Comparison of ENCODE assay signal across 8 mouse cellular contexts in the genomic region with DNA sequence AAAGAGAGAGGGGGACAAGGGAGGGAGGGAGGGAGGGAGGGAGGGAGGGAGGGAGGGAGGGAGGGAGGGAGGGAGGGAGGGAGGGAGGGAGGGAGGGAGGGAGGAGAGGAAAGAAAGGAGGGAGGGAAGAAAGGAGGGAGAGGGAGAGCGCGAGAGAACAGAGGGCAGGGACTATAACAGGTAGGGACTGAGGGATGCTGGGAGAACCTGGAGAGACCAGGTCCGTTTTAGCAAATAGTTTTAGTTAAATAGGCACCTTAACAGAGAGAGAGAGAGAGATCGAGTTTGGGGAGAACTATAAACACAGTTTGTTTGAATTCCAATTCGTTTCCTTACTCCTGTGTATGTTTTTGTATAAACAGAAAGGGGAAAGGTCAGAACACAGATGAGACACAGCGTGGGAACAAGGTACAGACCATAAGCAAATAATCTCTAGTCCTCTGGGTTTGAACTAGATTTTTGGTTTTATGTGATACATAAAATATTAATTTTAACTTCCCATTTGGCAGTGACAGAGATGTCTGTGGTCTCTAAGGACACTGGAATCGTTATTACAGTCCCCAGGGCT. TPM values are rescaled to one million over a fixed set of nuclear protein-coding genes. Genes with fewer than 3 reads are reported as not detected.
DNase-seq lines count a peak whose midpoint lies in the region; ATAC-seq and TF ChIP-seq lines count a peak whose summit lies in the region.

No protein-coding gene starts in this region.

- H3K4me1 ChIP-seq in heart, embryonic 10.5 days, result peaks cover 14% of the 10 kb centered on the region
- peaks cover 15% of the 10 kb centered on the region for H3K4me1 ChIP-seq in megakaryocyte, embryonic 14.5 days
- peaks cover 5% of the 10 kb centered on the region; the same call in 1 of the 2 replicates for H3K4me1 ChIP-seq in limb, embryonic 13.5 days
- H3K4me1 ChIP-seq in stomach, postnatal 0 days (replicated peaks; ENCODE audit: control insufficient read depth, insufficient read depth), result 0 out of 2 replicates have a peak, but pooled peaks cover 2% of the 10 kb centered on the region

- no peaks in the 10 kb centered on the region for H3K9me3 ChIP-seq in heart, embryonic 10.5 days
- H3K9me3 ChIP-seq in megakaryocyte, embryonic 14.5 days, result 0 out of 2 replicates have a peak, but pooled peaks cover 2% of the 10 kb centered on the region
- no peaks in the 10 kb centered on the region for H3K9me3 ChIP-seq in limb, embryonic 13.5 days
- H3K9me3 ChIP-seq in stomach, postnatal 0 days (ENCODE audit: control insufficient read depth, low read length), result no peaks in the 10 kb centered on the region

- H3K27ac ChIP-seq in heart, embryonic 10.5 days, result peak overlapping the region; percentile 79
- no peak overlapping the region for H3K27ac ChIP-seq in limb, embryonic 13.5 days
- H3K27ac ChIP-seq in stomach, postnatal 0 days (replicated peaks), result no peak overlapping the region

- H3K4me2 ChIP-seq in limb, embryonic 13.5 days (replicated peaks), result peak overlapping the region; percentile 54
- peak overlapping the region; percentile 42; the same call in 1 of the 2 replicates for H3K4me2 ChIP-seq in stomach, postnatal 0 days (replicated peaks; ENCODE audit: low read depth)

- no peak overlapping the region for H3K9ac ChIP-seq in limb, embryonic 13.5 days
- H3K9ac ChIP-seq in stomach, postnatal 0 days (ENCODE audit: low read length), result no peak overlapping the region

- no peaks in the 10 kb centered on the region for H3K27me3 ChIP-seq in heart, embryonic 10.5 days (ENCODE audit: insufficient read depth, poor library complexity, severe bottlenecking)
- peaks cover 31% of the 10 kb centered on the region for H3K27me3 ChIP-seq in megakaryocyte, embryonic 14.5 days (replicated peaks)
- no peaks in the 10 kb centered on the region for H3K27me3 ChIP-seq in limb, embryonic 13.5 days
- no peaks in the 10 kb centered on the region for H3K27me3 ChIP-seq in stomach, postnatal 0 days (ENCODE audit: control insufficient read depth, insufficient read depth, low read length)

- ATAC-seq in megakaryocyte, adult 5-6 weeks (ENCODE audit: poor library complexity, severe bottlenecking), result no peak
- no peak for ATAC-seq in limb, embryonic 13.5 days (ENCODE audit: low FRiP score, low read depth)
- no peak for ATAC-seq in stomach, postnatal 0 days (ENCODE audit: low FRiP score, low TSS enrichment)
- ATAC-seq in erythroid progenitor cell, adult 5-6 weeks (replicated peaks; ENCODE audit: low FRiP score, poor library complexity, severe bottlenecking), result no peak

- no peak for DNase-seq in heart, embryonic 10.5 days (ENCODE audit: low spot score)
- DNase-seq in heart, adult 18-20 months, result no peak
- no peak for DNase-seq in stomach, postnatal 0 days (ENCODE audit: low spot score)
- no peak for DNase-seq in urinary bladder, adult 18-20 months (ENCODE audit: low spot score in 2 of 2)

- WGBS in heart, embryonic 10.5 days, result 21% methylated on average over 7 of the region's 7 CpGs
- WGBS in limb, embryonic 13.5 days, result 15% methylated on average over 7 of the region's 7 CpGs
- WGBS in stomach, postnatal 0 days, result 9% methylated on average over 7 of the region's 7 CpGs

- no peaks in the 10 kb centered on the region for H3K36me3 ChIP-seq in heart, embryonic 10.5 days
- no peaks in the 10 kb centered on the region for H3K36me3 ChIP-seq in megakaryocyte, embryonic 14.5 days (replicated peaks; ENCODE audit: low read length)
- no peaks in the 10 kb centered on the region for H3K36me3 ChIP-seq in limb, embryonic 13.5 days
- no peaks in the 10 kb centered on the region for H3K36me3 ChIP-seq in stomach, postnatal 0 days (ENCODE audit: control insufficient read depth, insufficient read depth, low read length)

- H3K4me3 ChIP-seq in heart, embryonic 10.5 days, result peak overlapping the region; percentile 47
- H3K4me3 ChIP-seq in megakaryocyte, embryonic 14.5 days (replicated peaks), result peak overlapping the region; percentile 91
- peak overlapping the region; percentile 34; the same call in 1 of the 2 replicates for H3K4me3 ChIP-seq in limb, embryonic 13.5 days
- H3K4me3 ChIP-seq in stomach, postnatal 0 days (ENCODE audit: low read depth, low read length), result no peak overlapping the region

- TF ChIP-seq EP300 in stomach, postnatal 0 days (optimal IDR thresholded peaks at IDR 0.05), result no peak

- TF ChIP-seq CTCF in stomach, postnatal 0 days (IDR thresholded peaks at IDR 0.05; ENCODE audit: low read depth), result no peak

RNA-seq across cellular contexts. Expression of a gene that starts 22.6 kb away (rescaled TPM):
- 45.0 and 47.4 TPM in 2 replicates for polyA plus RNA-seq in heart, embryonic 10.5 days (2016; fragmentation: Nextera tagmentation; extraction: Ambion mirVana)
- total RNA-seq in heart, adult 18-20 months (2021), result 10 to 100 TPM; 44.6 to 46.4 TPM
- 0.26 and 0.96 TPM in 2 replicates for polyA plus RNA-seq in megakaryocyte, embryonic 14.5 days (2012; ENCODE audit: insufficient read depth, low replicate concordance)
- total RNA-seq in megakaryocyte, adult 5-6 weeks (2015), result 12.3 and 16.7 TPM in 2 replicates
- total RNA-seq in megakaryocyte, adult 5-6 weeks (2017), result 10.5 and 12.5 TPM in 2 replicates
- polyA plus RNA-seq in limb, embryonic 13.5 days (2015; fragmentation: Nextera tagmentation; extraction: Ambion mirVana), result 55.1 and 60.2 TPM in 2 replicates
- polyA plus RNA-seq in stomach, postnatal 0 days (2015; fragmentation: Nextera tagmentation; extraction: Ambion mirVana), result 23.4 and 23.6 TPM in 2 replicates
- 79.3 and 83.4 TPM in 2 replicates for total RNA-seq in erythroid progenitor cell, adult 5-6 weeks (2015; ENCODE audit: low replicate concordance)
- 56.4 and 71.6 TPM in 2 replicates for total RNA-seq in erythroid progenitor cell, adult 5-6 weeks (2017; ENCODE audit: low replicate concordance)

RNA-seq across cellular contexts. Expression of a gene that starts 47.3 kb away (rescaled TPM):
- polyA plus RNA-seq in heart, embryonic 10.5 days (2016; fragmentation: Nextera tagmentation; extraction: Ambion mirVana), result 27.5 and 39.7 TPM in 2 replicates
- 10 to 100 TPM; 37.3 to 42.2 TPM for total RNA-seq in heart, adult 18-20 months (2021)
- polyA plus RNA-seq in megakaryocyte, embryonic 14.5 days (2012; ENCODE audit: insufficient read depth, low replicate concordance), result 6.0 and 9.7 TPM in 2 replicates
- total RNA-seq in megakaryocyte, adult 5-6 weeks (2015), result 21.9 and 23.8 TPM in 2 replicates
- 21.6 and 23.1 TPM in 2 replicates for total RNA-seq in megakaryocyte, adult 5-6 weeks (2017)
- 27.7 and 33.8 TPM in 2 replicates for polyA plus RNA-seq in limb, embryonic 13.5 days (2015; fragmentation: Nextera tagmentation; extraction: Ambion mirVana)
- polyA plus RNA-seq in stomach, postnatal 0 days (2015; fragmentation: Nextera tagmentation; extraction: Ambion mirVana), result 4.9 and 5.0 TPM in 2 replicates
- 145 and 170 TPM in 2 replicates for total RNA-seq in erythroid progenitor cell, adult 5-6 weeks (2015; ENCODE audit: low replicate concordance)
- total RNA-seq in erythroid progenitor cell, adult 5-6 weeks (2017; ENCODE audit: low replicate concordance), result 145 and 177 TPM in 2 replicates

Comparison
In these comparisons a context has a peak if more than half of its experiments do, and no peak if none do; other contexts are left out.
1. RNA of a gene that starts 22.6 kb away (polyA plus RNA-seq): 55.1 to 60.2 TPM in limb, embryonic 13.5 days, 45.0 to 47.4 TPM in heart, embryonic 10.5 days and 23.4 to 23.6 TPM in stomach, postnatal 0 days; 0.26 to 0.96 TPM in megakaryocyte, embryonic 14.5 days; every median in the first group is over 10 times any median in the second.